Mouse (Mus musculus) cerebellum, postnatal 10 days (tissue): ENCODE data around the gene Castor2.

Experiments used
- DNase-seq, 2 experiments: peaks; one replicate each; pipeline ENCODE4 v3.0.0; 2021; ENCODE audit warnings: mixed read lengths in 2 of 2

Gene Castor2

GRCm38 (mm10) chr5:134168033-134168432 is 68.5 kb downstream of the Castor2 start:
- DNase-seq: no peak

GRCm38 (mm10) chr5:134169231-134169630 is 69.7 kb downstream of the Castor2 start:
- no peak for DNase-seq

- DNase-seq: no peak
These were observed 70.7 kb downstream of the Castor2 start for GRCm38 (mm10) chr5:134170167-134170566.

- DNase-seq: peak; percentile 44 to 63
These were observed 73.7 kb downstream of the Castor2 start for GRCm38 (mm10) chr5:134173206-134173605.

GRCm38 (mm10) chr5:134175696-134176095 is 76.2 kb downstream of the Castor2 start:
- DNase-seq: peak in 1 of 2 experiments; percentile 26

GRCm38 (mm10) chr5:134176169-134176881 is 76.8 kb downstream of the Castor2 start, which contains the start of gene Rcc1l:
Rcc1l (minus strand) TSS chr5:134176774.
- DNase-seq: peak; percentile 89 to 91

GRCm38 (mm10) chr5:134178536-134178935 is 79.0 kb downstream of the Castor2 start:
- no peak for DNase-seq

- DNase-seq: peak; percentile 87 to 90
These were observed 80.4 kb downstream of the Castor2 start for GRCm38 (mm10) chr5:134179871-134180270.

- DNase-seq: no peak
These were observed 82.7 kb downstream of the Castor2 start for GRCm38 (mm10) chr5:134182172-134182571.

GRCm38 (mm10) chr5:134182735-134183134 is 83.2 kb downstream of the Castor2 start:
- peak in 1 of 2 experiments; percentile 37 for DNase-seq

GRCm38 (mm10) chr5:134183162-134183561 is 83.7 kb downstream of the Castor2 start:
- no peak for DNase-seq

GRCm38 (mm10) chr5:134183880-134184808 is 84.6 kb downstream of the Castor2 start, which contains the start of gene Gtf2ird2:
Gtf2ird2 (plus strand) TSS chr5:134184019.
- DNase-seq: peak; percentile 100

- no peak for DNase-seq
These were observed 86.5 kb downstream of the Castor2 start for GRCm38 (mm10) chr5:134186059-134186458.

GRCm38 (mm10) chr5:134186961-134187731 is 87.6 kb downstream of the Castor2 start:
- peak; percentile 68 to 81 for DNase-seq

- DNase-seq: no peak
These were observed 89.1 kb downstream of the Castor2 start for GRCm38 (mm10) chr5:134188571-134188970.

- no peak for DNase-seq
These were observed 94.2 kb downstream of the Castor2 start for GRCm38 (mm10) chr5:134193664-134194063.
